Mouse (Mus musculus) intestine, postnatal 0 days (tissue): ENCODE data around the gene Pex11a. TPM values are rescaled to one million over a fixed set of nuclear protein-coding genes. Genes with fewer than 3 reads are reported as not detected.
"Not testable (repeated sequence)": the region's sequence is repeated elsewhere in the genome, so short reads cannot be mapped to it uniquely, and the experiment has no call there.

Experiments used
- ATAC-seq: fragments of 200-750 bp; cut with Nextera tagmentation; 2 replicates; pipeline ENCODE4 v1.8.0; 2017; ENCODE audit warnings: mild to moderate bottlenecking, moderate TSS enrichment, moderate library complexity
- H3K27ac ChIP-seq: fragments of 300-500 bp; sonication (generic); 2 replicates; pipeline ENCODE4 v1.5.1; 2014; ENCODE audit warnings: mild to moderate bottlenecking, low read depth, low read length, moderate library complexity
- H3K27me3 ChIP-seq: fragments of 300-500 bp; sonication (generic); replicated peaks from 2 replicates; pipeline ENCODE4 v1.6.1; 2014; ENCODE audit warnings: low read length, mixed read lengths; ENCODE audit not compliant: control insufficient read depth, insufficient read depth
- H3K36me3 ChIP-seq: fragments of 300-500 bp; sonication (generic); 2 replicates; pipeline ENCODE4 v1.6.1; 2014; ENCODE audit warnings: mild to moderate bottlenecking, moderate library complexity; ENCODE audit not compliant: control insufficient read depth, insufficient read depth
- H3K4me1 ChIP-seq: fragments of 300-500 bp; sonication (generic); replicated peaks from 2 replicates; pipeline ENCODE4 v1.6.1; 2014; ENCODE audit warnings: antibody characterized with exemption, low read length, mixed read lengths; ENCODE audit not compliant: control insufficient read depth, insufficient read depth
- H3K4me2 ChIP-seq: fragments of 300-500 bp; sonication (generic); replicated peaks from 2 replicates; pipeline ENCODE4 v1.6.1; 2014; ENCODE audit warnings: low read depth, mild to moderate bottlenecking, moderate library complexity
- H3K4me3 ChIP-seq: fragments of 300-500 bp; sonication (generic); 2 replicates; pipeline ENCODE4 v1.5.1; 2014; ENCODE audit warnings: low read depth, low read length
- H3K9ac ChIP-seq: fragments of 300-500 bp; sonication (generic); 2 replicates; pipeline ENCODE4 v1.6.1; 2014; ENCODE audit warnings: mild to moderate bottlenecking, low read depth, low read length
- H3K9me3 ChIP-seq: fragments of 300-500 bp; sonication (generic); 2 replicates; pipeline ENCODE4 v1.6.1; 2016; ENCODE audit warnings: mixed run types; ENCODE audit not compliant: control insufficient read depth
- CTCF ChIP-seq: sonication (generic); IDR thresholded peaks from 2 replicates; pipeline ENCODE4 v1.5.1; 2016; ENCODE audit warnings: low read depth, mild to moderate bottlenecking, control low read depth, antibody characterized with exemption, moderate library complexity
- WGBS: fragments of 180-500 bp; shearing (Covaris S2); extraction: QIAGEN DNeasy Blood & Tissue Kit; methylation state at CpG from one replicate; pipeline ENCODE4 v1.1.7; 2014; 5-methylcytosine and 5-hydroxymethylcytosine counted together
- polyA plus RNA-seq: library from polyadenylated mRNA; unstranded; fragments of >200 nt; fragmentation: Nextera tagmentation; extraction: Ambion mirVana; gene quantifications from 2 replicates; pipeline ENCODE4 v1.2.1, GENCODE M21; 2015

Pex11a gene
- 22.6 and 23.3 TPM in 2 replicates for polyA plus RNA-seq

DNA sequence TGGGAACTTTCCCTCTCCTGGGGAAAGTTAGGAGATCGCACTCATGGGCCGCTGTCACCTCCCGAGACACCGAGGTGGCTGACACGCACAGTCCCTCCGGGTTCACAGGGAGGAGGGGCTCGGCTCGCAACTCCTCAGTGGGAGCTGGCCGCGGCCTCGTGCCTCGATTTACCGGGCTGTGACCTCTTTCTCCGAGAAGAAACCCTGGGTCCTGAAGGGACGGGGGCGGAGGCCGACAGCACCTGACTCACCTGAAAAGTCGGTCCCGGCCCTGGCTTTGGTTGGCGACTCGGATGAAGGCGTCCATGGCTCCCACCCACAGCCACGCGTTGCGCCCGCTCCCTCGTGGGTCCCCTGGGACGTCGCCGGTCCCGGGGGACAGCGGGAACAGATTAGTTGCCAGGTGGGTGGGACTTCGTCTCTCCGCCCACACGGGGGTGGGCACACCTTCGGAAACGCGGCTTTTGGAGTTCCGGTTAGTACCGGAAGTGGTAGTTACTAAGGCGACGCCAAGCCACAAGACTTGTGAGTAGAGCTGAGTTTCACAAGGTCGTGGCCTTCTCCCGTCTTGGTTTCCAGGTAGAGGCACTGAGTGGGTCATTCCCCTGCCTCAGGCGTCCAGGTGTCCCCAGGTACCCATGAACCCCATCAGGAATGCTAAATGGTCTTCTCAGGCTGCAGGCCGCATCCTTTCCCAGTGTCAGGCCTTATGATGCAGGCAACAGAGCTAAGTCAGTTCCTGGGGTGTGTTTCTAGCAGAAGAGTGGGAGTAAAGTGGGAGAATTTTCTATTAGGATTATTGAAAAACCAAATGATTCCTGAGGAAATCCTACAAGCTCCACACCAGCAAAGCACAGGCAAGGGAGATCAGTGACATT is at the start of gene Pex11a, which contains the start of gene Wdr93:
Gene Pex11a, minus strand, starts transcription at position 473 of the 878 bp plus-strand sequence.
Gene Wdr93, plus strand, starts transcription at position 505 of the 878 bp plus-strand sequence.
- Histone ChIP-seq H3K36me3 (peaks cover 14% of the 10 kb centered on the region), H3K4me2 (peak within 1 kb of the TSS; percentile 99), H3K27ac (no peak within 1 kb of the TSS), H3K27me3 (no peaks in the 10 kb centered on the region), H3K9me3 (no peaks in the 10 kb centered on the region), H3K4me3 (peak within 1 kb of the TSS; percentile 75), H3K9ac (peak within 1 kb of the TSS; percentile 78), H3K4me1 (peaks cover 4% of the 10 kb centered on the region; the same call in 1 of the 2 replicates)
- ATAC-seq: peak; percentile 80
- 3% methylated on average over 46 of the region's 46 CpGs for WGBS
- TF ChIP-seq CTCF: peak; percentile 13; the same call in 1 of the 2 replicates

DNA sequence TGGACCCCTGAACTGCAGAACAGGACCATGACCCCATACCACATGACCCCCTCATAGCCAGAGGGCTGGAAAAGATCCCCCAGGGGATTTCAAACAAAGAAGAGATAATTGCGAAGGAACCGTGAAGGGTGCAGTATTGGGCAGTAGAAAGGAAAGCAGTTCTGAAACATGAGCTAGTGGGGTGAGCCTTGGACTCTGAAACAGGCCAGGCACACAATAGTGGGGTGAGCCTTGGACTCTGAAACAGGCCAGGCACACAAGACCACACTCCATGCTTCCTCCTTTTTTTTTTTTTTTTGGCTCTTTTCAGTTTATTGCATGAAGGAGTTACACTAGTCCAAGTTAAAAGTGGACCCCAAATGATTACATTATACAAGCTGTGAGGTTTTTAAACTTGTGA is 46.9 kb upstream of the Pex11a start:
- not testable (repeated sequence) for H3K36me3 ChIP-seq, H3K4me2 ChIP-seq, H3K9me3 ChIP-seq, H3K9ac ChIP-seq, H3K4me3 ChIP-seq
- peaks cover 11% of the 10 kb centered on the region for H3K4me1 ChIP-seq
- H3K27ac ChIP-seq: peak overlapping the region; percentile 31; the same call in 1 of the 2 replicates
- peak; percentile 81 for ATAC-seq
- H3K27me3 ChIP-seq: peaks cover 23% of the 10 kb centered on the region
- WGBS: 11% methylated on average over 2 of the region's 2 CpGs

- Histone ChIP-seq H3K4me1 (0 out of 2 replicates have a peak, but pooled peaks cover 4% of the 10 kb centered on the region), H3K9ac (no peak overlapping the region), H3K27me3 (peaks cover 2% of the 10 kb centered on the region), H3K27ac (no peak overlapping the region), H3K4me3 (no peak overlapping the region), H3K36me3 (no peaks in the 10 kb centered on the region), H3K4me2 (no peak overlapping the region), H3K9me3 (no peaks in the 10 kb centered on the region)
- 24% methylated on average over 6 of the region's 6 CpGs for WGBS
- TF ChIP-seq CTCF: peak; percentile 83
- ATAC-seq: peak; percentile 31; the same call in 1 of the 2 replicates
These were observed 43.4 kb upstream of the Pex11a start for GRCm38 (mm10) chr7:79786295-79786694.

- no peak overlapping the region for H3K4me3 ChIP-seq
- H3K4me1 ChIP-seq: no peaks in the 10 kb centered on the region
- no peak for TF ChIP-seq CTCF
- no peak overlapping the region for H3K9ac ChIP-seq
- H3K36me3 ChIP-seq: no peaks in the 10 kb centered on the region
- no peaks in the 10 kb centered on the region for H3K27me3 ChIP-seq
- H3K27ac ChIP-seq: no peak overlapping the region
- no peaks in the 10 kb centered on the region for H3K9me3 ChIP-seq
- H3K4me2 ChIP-seq: no peak overlapping the region
- WGBS: 79% methylated on average over 2 of the region's 2 CpGs
- ATAC-seq: no peak
These were observed 39.6 kb upstream of the Pex11a start for GRCm38 (mm10) chr7:79782516-79782855.

DNA sequence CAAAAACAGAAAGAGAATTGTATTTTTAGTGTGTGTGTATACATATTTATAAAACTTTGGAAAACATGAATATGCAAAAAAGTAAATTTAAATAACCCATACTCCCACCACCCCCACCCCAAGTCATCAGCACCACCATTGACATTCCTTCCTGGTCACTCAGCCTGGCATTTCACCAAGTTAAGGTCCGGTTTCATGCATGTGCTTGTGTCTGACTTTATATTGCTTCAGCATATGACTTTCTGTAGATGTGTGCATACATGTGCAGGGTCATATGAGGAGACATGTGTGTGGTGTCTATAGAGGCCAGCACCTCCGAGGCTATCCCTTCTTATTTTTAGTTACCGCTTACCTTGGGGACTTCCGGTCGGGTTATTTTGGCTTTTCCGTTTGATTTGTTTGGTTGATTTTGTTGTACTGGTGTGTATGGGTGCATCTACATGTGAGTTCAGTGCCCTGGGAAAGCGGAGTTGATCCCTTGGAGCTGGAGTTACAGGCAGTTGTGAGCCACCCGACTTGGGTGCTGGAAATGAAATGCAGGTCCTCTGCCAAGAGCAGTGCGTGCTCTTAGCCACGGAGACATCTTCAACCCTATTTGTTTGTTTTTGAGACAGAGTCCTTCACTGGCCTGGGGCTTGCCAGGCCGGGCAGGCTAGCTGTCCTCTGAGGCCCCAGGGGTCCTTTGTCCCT is 39.0 kb upstream of the Pex11a start:
- H3K4me1 ChIP-seq: no peaks in the 10 kb centered on the region
- ATAC-seq: no peak
- H3K9me3 ChIP-seq: no peaks in the 10 kb centered on the region

More for the DNA sequence above, 39.0 kb upstream of the Pex11a start:
- 84% methylated on average over 11 of the region's 11 CpGs for WGBS
- Histone ChIP-seq H3K9ac (no peak overlapping the region), H3K27me3 (no peaks in the 10 kb centered on the region), H3K27ac (no peak overlapping the region), H3K4me2 (no peak overlapping the region), H3K36me3 (no peaks in the 10 kb centered on the region), H3K4me3 (no peak overlapping the region)
- no peak for TF ChIP-seq CTCF
